Mouse (Mus musculus) kidney, adult 11 months (tissue): ENCODE data around the gene Arpc1a.
"Not testable (repeated sequence)": the region's sequence is repeated elsewhere in the genome, so short reads cannot be mapped to it uniquely, and the experiment has no call there.

Experiments
- DNase-seq: peaks from one replicate; pipeline ENCODE4 v3.0.0; 2022

Arpc1a gene

GRCm38 (mm10) chr5:145083632-145084451 lies at the start of gene Arpc1a, which contains the start of gene Kpna7:
Arpc1a (plus strand) TSS chr5:145083830.
Kpna7 (minus strand) TSS chr5:145084030.
- DNase-seq: peak; percentile 95

GRCm38 (mm10) chr5:145041628-145042027 lies 42.0 kb upstream of the Arpc1a start:
- DNase-seq: no peak

- DNase-seq: not testable (repeated sequence)
These were observed 40.9 kb upstream of the Arpc1a start, which contains the start of gene 1700018F24Rik for GRCm38 (mm10) chr5:145042690-145043089. 1700018F24Rik (plus strand) TSS chr5:145042990.

- DNase-seq: not testable (repeated sequence)
These were observed 29.4 kb upstream of the Arpc1a start for GRCm38 (mm10) chr5:145054187-145054586.

GRCm38 (mm10) chr5:145057907-145058306 lies 25.7 kb upstream of the Arpc1a start:
- DNase-seq: no peak

- DNase-seq: no peak
These were observed 24.9 kb upstream of the Arpc1a start for GRCm38 (mm10) chr5:145058722-145059121.

- DNase-seq: no peak
These were observed 24.1 kb upstream of the Arpc1a start for GRCm38 (mm10) chr5:145059524-145059923.

- no peak for DNase-seq
These were observed 18.8 kb upstream of the Arpc1a start for GRCm38 (mm10) chr5:145064765-145065340.

GRCm38 (mm10) chr5:145068863-145069262 lies 14.8 kb upstream of the Arpc1a start:
- no peak for DNase-seq

GRCm38 (mm10) chr5:145069707-145070106 lies 13.9 kb upstream of the Arpc1a start:
- peak; percentile 13 for DNase-seq

GRCm38 (mm10) chr5:145071342-145071741 lies 12.3 kb upstream of the Arpc1a start:
- DNase-seq: no peak

GRCm38 (mm10) chr5:145075081-145075480 lies 8.5 kb upstream of the Arpc1a start:
- no peak for DNase-seq

GRCm38 (mm10) chr5:145081866-145082613 lies 1.6 kb upstream of the Arpc1a start:
- no peak for DNase-seq

- DNase-seq: not testable (repeated sequence)
These were observed 429 bp upstream of the Arpc1a start for GRCm38 (mm10) chr5:145083201-145083600.

- DNase-seq: no peak
These were observed 1.2 kb downstream of the Arpc1a start for GRCm38 (mm10) chr5:145084822-145085221.

- DNase-seq: no peak
These were observed 4.6 kb downstream of the Arpc1a start for GRCm38 (mm10) chr5:145088186-145088585.

- DNase-seq: no peak
These were observed 6.2 kb downstream of the Arpc1a start for GRCm38 (mm10) chr5:145089878-145090277.

GRCm38 (mm10) chr5:145096195-145096594 lies 12.6 kb downstream of the Arpc1a start:
- DNase-seq: no peak

GRCm38 (mm10) chr5:145098340-145098821 lies 14.8 kb downstream of the Arpc1a start:
- no peak for DNase-seq

- DNase-seq: no peak
These were observed 17.3 kb downstream of the Arpc1a start for GRCm38 (mm10) chr5:145100960-145101359.

GRCm38 (mm10) chr5:145101451-145101850 lies 17.8 kb downstream of the Arpc1a start:
- not testable (repeated sequence) for DNase-seq

- DNase-seq: no peak
These were observed 19.1 kb downstream of the Arpc1a start for GRCm38 (mm10) chr5:145102706-145103105.

GRCm38 (mm10) chr5:145104328-145104727 lies 20.7 kb downstream of the Arpc1a start:
- DNase-seq: no peak
